Mouse (Mus musculus) MEL (cell line): ENCODE measurements around the gene Ubxn10. TPM values are rescaled to one million over a fixed set of nuclear protein-coding genes. Genes with fewer than 3 reads are reported as not detected.

ENCODE experiments used
- DNase-seq: peaks from one replicate; pipeline ENCODE4 v3.0.0; 2011; ENCODE audit warnings: low read depth, low spot score
- H3K27ac ChIP-seq: 2 replicates; pipeline ENCODE4 v1.5.1; 2012; ENCODE audit warnings: low read depth, mild to moderate bottlenecking, control low read depth, low read length, moderate library complexity; ENCODE audit not compliant: control insufficient read depth
- H3K27me3 ChIP-seq, 2 experiments: fragments of 150-350 bp in 1 of 2; sonication (generic) in 1 of 2; 2 replicates each; pipeline ENCODE4 v1.6.1; 2012; ENCODE audit warnings: low read length in 2 of 2, mild to moderate bottlenecking in 2 of 2, improper control_type of control experiment in 1 of 2, moderate library complexity in 1 of 2; ENCODE audit not compliant: insufficient read depth in 2 of 2, control insufficient read depth in 1 of 2
- H3K36me3 ChIP-seq, 2 experiments: 2 replicates each; pipeline ENCODE4 v1.6.1; 2012 to 2014; ENCODE audit warnings: low read length in 2 of 2, improper control_type of control experiment in 1 of 2, inconsistent platforms in 1 of 2, mild to moderate bottlenecking in 1 of 2; ENCODE audit not compliant: insufficient read depth in 2 of 2, control insufficient read depth in 1 of 2
- H3K4me1 ChIP-seq, 2 experiments: fragments of 150-350 bp in 1 of 2; sonication (generic) in 1 of 2; 2 replicates each; pipeline ENCODE4 v1.6.1; 2012; ENCODE audit warnings: low read length in 2 of 2, improper control_type of control experiment in 1 of 2, mild to moderate bottlenecking in 1 of 2; ENCODE audit not compliant: insufficient read depth in 2 of 2, control insufficient read depth in 1 of 2
- H3K4me3 ChIP-seq, 2 experiments: fragments of 150-350 bp in 1 of 2; sonication (generic) in 1 of 2; 2 replicates each; pipeline ENCODE4 v1.5.1; 2012; ENCODE audit warnings: low read depth in 2 of 2, low read length in 2 of 2, mild to moderate bottlenecking in 2 of 2, moderate library complexity in 2 of 2, control low read depth in 1 of 2, improper control_type of control experiment in 1 of 2; ENCODE audit not compliant: control insufficient read depth in 1 of 2, insufficient read depth in 1 of 2
- H3K79me2 ChIP-seq: 2 replicates; pipeline ENCODE4 v1.6.1; 2012; ENCODE audit warnings: mild to moderate bottlenecking, low read length, moderate library complexity; ENCODE audit not compliant: control insufficient read depth, poor library complexity, insufficient read depth
- H3K9ac ChIP-seq: 2 replicates; pipeline ENCODE4 v1.6.1; 2012; ENCODE audit warnings: low read depth, mild to moderate bottlenecking, control low read depth, low read length, moderate library complexity; ENCODE audit not compliant: control insufficient read depth, poor library complexity, severe bottlenecking
- H3K9me3 ChIP-seq: fragments of 150-350 bp; sonication (generic); replicated peaks from 2 replicates; pipeline ENCODE4 v1.6.1; 2012; ENCODE audit warnings: mild to moderate bottlenecking, low read length, improper control_type of control experiment, moderate library complexity; ENCODE audit not compliant: insufficient read depth
- BHLHE40 ChIP-seq: IDR thresholded peaks from 2 replicates; pipeline ENCODE4 v1.6.1; 2012; ENCODE audit warnings: low read depth, mild to moderate bottlenecking, inconsistent platforms, low read length, improper control_type of control experiment, borderline replicate concordance
- CHD2 ChIP-seq: IDR thresholded peaks from 2 replicates; pipeline ENCODE4 v1.6.1; 2011; ENCODE audit warnings: low read length, improper control_type of control experiment
- E2F4 ChIP-seq: IDR thresholded peaks from 2 replicates; pipeline ENCODE4 v1.6.1; 2011; ENCODE audit warnings: low read depth, low read length, improper control_type of control experiment, borderline replicate concordance
- ELF1 ChIP-seq: IDR thresholded peaks from 2 replicates; pipeline ENCODE4 v1.6.1; 2014; ENCODE audit warnings: low read depth, mild to moderate bottlenecking, inconsistent platforms, low read length, improper control_type of control experiment, moderate library complexity
- EP300 ChIP-seq, 2 experiments: IDR thresholded peaks; 2 replicates each; pipeline ENCODE4 v1.6.1; 2011; ENCODE audit warnings: improper control_type of control experiment in 2 of 2, low read length in 2 of 2, low read depth in 1 of 2, mild to moderate bottlenecking in 1 of 2
- ETS1 ChIP-seq: IDR thresholded peaks from 2 replicates; pipeline ENCODE4 v1.6.1; 2012; ENCODE audit warnings: low read depth, mild to moderate bottlenecking, inconsistent platforms, low read length, improper control_type of control experiment, moderate library complexity
- GABPA ChIP-seq: IDR thresholded peaks from 2 replicates; pipeline ENCODE4 v1.6.1; 2012; ENCODE audit warnings: low read depth, mild to moderate bottlenecking, inconsistent platforms, low read length, improper control_type of control experiment, moderate library complexity
- KAT2A ChIP-seq: conservative IDR thresholded peaks from 2 replicates; pipeline ENCODE4 v1.6.1; 2012; ENCODE audit warnings: low read depth, low read length, improper control_type of control experiment, inconsistent platforms
- MAFK ChIP-seq: IDR thresholded peaks from 2 replicates; pipeline ENCODE4 v1.6.1; 2011; ENCODE audit warnings: low read depth, mild to moderate bottlenecking, low read length, improper control_type of control experiment, borderline replicate concordance
- MAX ChIP-seq: IDR thresholded peaks from 2 replicates; pipeline ENCODE4 v1.6.1; 2011; ENCODE audit warnings: low read length, improper control_type of control experiment
- MAZ ChIP-seq: IDR thresholded peaks from 2 replicates; pipeline ENCODE4 v1.6.1; 2012; ENCODE audit warnings: low read depth, mild to moderate bottlenecking, inconsistent platforms, low read length, improper control_type of control experiment
- MEF2A ChIP-seq: IDR thresholded peaks from 2 replicates; pipeline ENCODE4 v1.6.1; 2014; ENCODE audit warnings: low read depth, mild to moderate bottlenecking, inconsistent platforms, low read length, improper control_type of control experiment; ENCODE audit not compliant: poor library complexity, insufficient replicate concordance, severe bottlenecking; ENCODE audit errors: extremely low read depth
- MYC ChIP-seq: IDR thresholded peaks from 2 replicates; pipeline ENCODE4 v1.6.1; 2011; ENCODE audit warnings: low read depth, mild to moderate bottlenecking, low read length, improper control_type of control experiment, moderate library complexity
- NELFE ChIP-seq: IDR thresholded peaks from 2 replicates; pipeline ENCODE4 v1.6.1; 2011; ENCODE audit warnings: low read depth, low read length, improper control_type of control experiment
- NRF1 ChIP-seq: IDR thresholded peaks from 2 replicates; pipeline ENCODE4 v1.6.1; 2014; ENCODE audit warnings: low read depth, mild to moderate bottlenecking, inconsistent platforms, low read length, improper control_type of control experiment, moderate library complexity; ENCODE audit not compliant: poor library complexity, insufficient read depth, severe bottlenecking
- POLR2AphosphoS5 ChIP-seq: IDR thresholded peaks from 2 replicates; pipeline ENCODE4 v1.6.1; 2012; ENCODE audit warnings: low read depth, borderline replicate concordance, mild to moderate bottlenecking, inconsistent platforms, low read length, moderate library complexity, mixed read lengths
- RAD21 ChIP-seq: IDR thresholded peaks from 2 replicates; pipeline ENCODE4 v1.6.1; 2011; ENCODE audit warnings: mild to moderate bottlenecking, low read depth, low read length, improper control_type of control experiment
- SIN3A ChIP-seq: IDR thresholded peaks from 2 replicates; pipeline ENCODE4 v1.6.1; 2012; ENCODE audit warnings: low read length, improper control_type of control experiment, inconsistent platforms
- TCF12 ChIP-seq: IDR thresholded peaks from 2 replicates; pipeline ENCODE4 v1.6.1; 2014; ENCODE audit warnings: low read depth, mild to moderate bottlenecking, inconsistent platforms, low read length, improper control_type of control experiment, moderate library complexity
- UBTF ChIP-seq: IDR thresholded peaks from 2 replicates; pipeline ENCODE4 v1.6.1; 2012; ENCODE audit warnings: low read depth, mild to moderate bottlenecking, inconsistent platforms, low read length, improper control_type of control experiment, moderate library complexity, borderline replicate concordance; ENCODE audit not compliant: insufficient read depth
- ZKSCAN1 ChIP-seq: IDR thresholded peaks from 2 replicates; pipeline ENCODE4 v1.6.1; 2012; ENCODE audit warnings: low read depth, mild to moderate bottlenecking, inconsistent platforms, low read length, improper control_type of control experiment, moderate library complexity
- ZNF384 ChIP-seq: IDR thresholded peaks from 2 replicates; pipeline ENCODE4 v1.6.1; 2012; ENCODE audit warnings: low read depth, mild to moderate bottlenecking, inconsistent platforms, low read length, improper control_type of control experiment
- polyA plus RNA-seq, 2 experiments: library from polyadenylated mRNA; stranded (reverse) in 1 of 2; unstranded in 1 of 2; fragments of >175 nt in 1 of 2; fragments of >200 nt in 1 of 2; gene quantifications; 2 replicates each; pipeline versions ENCODE4 v1.2.1 to v1.2.4; 2012; ENCODE audit warnings: low replicate concordance in 2 of 2, low read depth in 1 of 2; ENCODE audit not compliant: insufficient read length in 2 of 2, insufficient read depth in 1 of 2, missing spikeins in 1 of 2
- total RNA-seq: library from RNA; depleted of rRNA; stranded (reverse); fragments of 300-350 nt; gene quantifications from 2 replicates; pipeline ENCODE4 v1.2.3, GENCODE M21; 2012; rRNA removed

Ubxn10 gene
- total RNA-seq (not detected in 2 replicates), polyA plus RNA-seq (not detected)

DNA sequence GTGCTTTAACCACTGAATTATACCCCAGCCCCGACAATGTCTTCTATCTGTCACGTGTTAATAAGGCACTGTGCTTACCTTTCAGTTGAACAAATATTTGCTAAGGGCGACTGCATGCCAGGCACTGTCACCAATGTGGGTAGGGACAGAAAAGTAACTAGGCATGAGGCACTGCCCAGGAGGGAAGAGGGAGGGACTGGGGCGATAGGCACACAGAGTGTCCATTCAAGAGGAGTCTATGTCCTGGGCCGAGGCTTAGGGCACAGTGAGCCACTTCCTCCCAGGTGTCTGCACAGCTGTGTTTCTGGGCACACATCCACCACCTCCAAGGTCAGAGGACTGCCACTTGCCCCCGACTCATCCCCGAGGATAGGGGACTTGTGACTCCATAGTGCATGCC, at the start of gene Ubxn10:
Gene Ubxn10, minus strand, starts transcription at position 137 of the 400 bp plus-strand sequence.
- no peak within 1 kb of the TSS for H3K27ac ChIP-seq
- H3K4me3 ChIP-seq, result no peak within 1 kb of the TSS
- H3K27me3 ChIP-seq, result no peaks in the 10 kb centered on the region
- H3K9ac ChIP-seq, result no peak within 1 kb of the TSS
- no peaks in the 10 kb centered on the region for H3K9me3 ChIP-seq
- H3K79me2 ChIP-seq, result no peaks in the 10 kb centered on the region
- H3K36me3 ChIP-seq, result no peaks in the 10 kb centered on the region
- DNase-seq, result no peak
- TF ChIP-seq TCF12, result no peak
- TF ChIP-seq NRF1, result no peak
- TF ChIP-seq EP300 (IDR thresholded peaks at IDR 0.05; ENCODE audit: low read depth in 1 of 2, low read length in 2 of 2), result no peak
- TF ChIP-seq POLR2AphosphoS5, result no peak
- no peak for TF ChIP-seq UBTF
- TF ChIP-seq MAZ, result no peak
- TF ChIP-seq NELFE, result no peak
- no peak for TF ChIP-seq ELF1
- no peak for TF ChIP-seq MYC
- TF ChIP-seq KAT2A, result no peak
- no peak for TF ChIP-seq ZKSCAN1
- no peak for TF ChIP-seq BHLHE40
- TF ChIP-seq MAFK, result no peak
- no peak for TF ChIP-seq CHD2
- TF ChIP-seq GABPA, result no peak
- TF ChIP-seq E2F4, result no peak
- TF ChIP-seq MEF2A, result no peak
- TF ChIP-seq ETS1, result no peak
- TF ChIP-seq RAD21, result no peak
- no peak for TF ChIP-seq ZNF384
- H3K4me1 ChIP-seq, result no peaks in the 10 kb centered on the region

DNA sequence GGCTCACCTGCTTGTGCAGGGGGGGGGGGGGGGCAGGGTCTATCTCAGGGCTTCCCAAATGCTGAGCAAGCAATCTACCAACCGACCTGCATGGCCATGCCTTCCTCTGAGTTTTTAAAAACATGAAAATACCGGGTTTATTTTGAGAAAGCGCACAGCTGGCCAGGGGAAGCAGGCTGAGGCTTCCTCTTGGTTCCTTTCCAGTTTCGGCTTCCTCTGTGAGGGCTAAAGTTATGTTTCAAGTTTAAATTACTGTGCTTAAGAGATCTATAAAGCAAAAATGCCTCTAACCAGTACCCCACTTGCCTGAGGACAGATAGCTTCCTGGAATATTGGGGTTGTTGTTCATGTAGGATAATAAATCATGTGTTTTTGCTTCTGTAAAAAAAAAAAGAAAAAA, 49.2 kb upstream of the Ubxn10 start:
- no peak for TF ChIP-seq MAX
- TF ChIP-seq SIN3A, result no peak
- no peak overlapping the region for H3K27ac ChIP-seq
- DNase-seq, result no peak
- no peak overlapping the region for H3K9ac ChIP-seq
- no peak overlapping the region for H3K4me3 ChIP-seq
- no peaks in the 10 kb centered on the region for H3K36me3 ChIP-seq
- no peaks in the 10 kb centered on the region for H3K9me3 ChIP-seq
- no peaks in the 10 kb centered on the region for H3K4me1 ChIP-seq
- H3K27me3 ChIP-seq, result no peaks in the 10 kb centered on the region
- H3K79me2 ChIP-seq, result no peaks in the 10 kb centered on the region
